Mouse (Mus musculus): ENCODE measurements at regions not wholly inside any gene's neighbourhood (a gene's known extent, or its start where the extent isn't known, plus 50 kb on each side); places are given as distances from the start of the nearest gene placed in this dataset.

DNA sequence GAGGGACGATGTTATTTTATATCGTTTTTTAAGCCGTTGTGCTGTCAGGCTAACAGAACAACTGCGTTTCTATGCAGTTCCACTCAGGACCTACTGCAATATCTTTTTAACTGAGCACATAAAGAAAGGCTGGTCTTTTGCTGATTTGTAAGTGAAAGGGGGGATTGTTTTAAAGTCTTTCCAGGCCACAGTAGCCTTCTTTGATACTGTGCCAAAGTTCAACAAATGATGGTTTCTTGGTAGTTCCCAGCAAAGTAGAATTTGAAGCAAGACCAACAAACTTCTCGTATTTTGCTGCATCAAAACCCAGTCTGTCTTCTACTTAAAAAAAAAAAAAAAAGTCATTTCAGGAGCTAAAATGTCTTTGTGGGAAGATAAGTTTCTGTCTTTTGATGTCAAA lies 263.8 kb downstream of the Gxylt1 start:
- TF ChIP-seq CTCF (IDR thresholded peaks at IDR 0.05; ENCODE audit: low read depth, low read length) (no peak), POLR2A (IDR thresholded peaks at IDR 0.05; ENCODE audit: insufficient read depth, low read length) (no peak)
